Mouse (Mus musculus) thymus, adult 2 months (tissue): ENCODE results near the gene Rbm33. TPM values are rescaled to one million over a fixed set of nuclear protein-coding genes. Genes with fewer than 3 reads are reported as not detected.

Experiments used
- DNase-seq: peaks from one replicate; pipeline ENCODE4 v3.0.0; 2021
- H3K27ac ChIP-seq: fragments of 200-500 bp; 2 replicates; pipeline ENCODE4 v1.5.1; 2012; ENCODE audit warnings: low read length, control low read depth; ENCODE audit not compliant: control insufficient read depth, insufficient read depth
- H3K27me3 ChIP-seq: fragments of 200-500 bp; 2 replicates; pipeline ENCODE4 v1.6.1; 2012; ENCODE audit warnings: mild to moderate bottlenecking, low read length, moderate library complexity, mixed read lengths; ENCODE audit not compliant: control insufficient read depth, insufficient read depth
- H3K36me3 ChIP-seq: fragments of 200-500 bp; 2 replicates; pipeline ENCODE4 v1.6.1; 2012; ENCODE audit warnings: mild to moderate bottlenecking, low read length, moderate library complexity; ENCODE audit not compliant: control insufficient read depth, insufficient read depth
- H3K4me1 ChIP-seq: fragments of 200-500 bp; replicated peaks from 2 replicates; pipeline ENCODE4 v1.6.1; 2012; ENCODE audit warnings: low read length; ENCODE audit not compliant: control insufficient read depth, insufficient read depth
- H3K4me3 ChIP-seq: fragments of 200-500 bp; 2 replicates; pipeline ENCODE4 v1.5.1; 2012; ENCODE audit warnings: mild to moderate bottlenecking, low read length, control low read depth, moderate library complexity; ENCODE audit not compliant: control insufficient read depth, insufficient read depth
- CTCF ChIP-seq: fragments of 200-500 bp; IDR thresholded peaks from 2 replicates; pipeline ENCODE4 v1.5.1; 2012; ENCODE audit warnings: mild to moderate bottlenecking, control low read depth, low read length, moderate library complexity, borderline replicate concordance; ENCODE audit not compliant: control insufficient read depth, poor library complexity, insufficient read depth; ENCODE audit errors: extremely low read depth
- POLR2A ChIP-seq: fragments of 200-500 bp; IDR thresholded peaks from 2 replicates; pipeline ENCODE4 v1.6.1; 2012; ENCODE audit warnings: mild to moderate bottlenecking, low read length, control low read depth, moderate library complexity; ENCODE audit not compliant: control insufficient read depth, poor library complexity, insufficient read depth; ENCODE audit errors: extremely low read depth
- WGBS: fragments of 180-500 bp; shearing (Covaris S2); methylation state at CpG from one replicate; pipeline ENCODE4 v1.1.7; 2018; 5-methylcytosine and 5-hydroxymethylcytosine counted together
- polyA plus RNA-seq: library from polyadenylated mRNA; depleted of rRNA; stranded (reverse); fragments of >200 nt; gene quantifications from 2 replicates; pipeline ENCODE4 v1.2.3, GENCODE M21; 2012

Gene Rbm33
- polyA plus RNA-seq, 1 experiment = 80.9 TPM

DNA sequence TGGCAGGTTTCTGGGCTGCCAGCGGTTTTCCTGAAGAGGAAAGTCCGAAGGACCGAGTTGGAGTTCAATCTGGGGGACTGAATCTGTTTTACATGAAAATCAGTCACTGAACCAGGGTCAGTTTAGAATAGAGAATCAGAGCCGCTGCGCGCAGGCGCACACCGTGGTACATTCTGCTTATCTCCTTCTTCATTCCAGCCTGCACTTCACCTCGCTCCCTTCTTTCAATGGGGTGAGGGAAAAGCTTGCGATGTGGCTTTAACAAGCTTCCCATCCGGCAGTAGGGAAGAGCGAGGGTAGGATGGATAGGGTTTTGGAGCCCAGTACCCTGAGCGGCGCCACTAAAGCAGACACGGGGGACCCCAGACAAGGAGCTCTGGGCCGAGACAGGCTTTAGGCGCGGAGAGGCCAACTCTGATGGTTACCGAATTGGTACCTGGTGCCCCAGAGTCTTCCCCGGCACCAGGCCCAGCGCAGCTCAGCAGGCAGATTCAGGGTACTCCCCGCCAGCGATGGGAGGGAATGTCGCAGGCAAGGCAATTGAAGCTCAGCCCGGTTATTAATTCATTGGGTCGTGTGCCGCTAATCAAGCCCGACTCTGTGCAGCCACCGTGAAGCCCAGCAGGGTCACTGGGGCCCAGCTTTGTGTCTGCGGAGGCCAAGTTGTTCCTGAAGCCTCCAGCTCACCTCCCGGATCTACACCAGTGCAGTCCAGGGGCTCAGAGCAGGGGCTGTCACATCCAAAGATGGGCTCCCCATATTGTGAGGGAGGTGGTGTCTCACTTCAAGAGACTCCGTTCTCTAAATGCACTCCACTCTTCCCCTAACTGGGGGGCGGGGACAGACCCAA is 146.0 kb downstream of the Rbm33 start:
- TF ChIP-seq POLR2A = no peak
- TF ChIP-seq CTCF = no peak
- H3K27ac ChIP-seq = no peak overlapping the region
- WGBS = 11% methylated on average over 33 of the region's 33 CpGs
- peaks cover 8% of the 10 kb centered on the region; the same call in 1 of the 2 replicates for H3K27me3 ChIP-seq
- no peak for DNase-seq
- no peaks in the 10 kb centered on the region for H3K36me3 ChIP-seq
- no peaks in the 10 kb centered on the region for H3K4me1 ChIP-seq
- H3K4me3 ChIP-seq = no peak overlapping the region

- Histone ChIP-seq H3K4me3 (no peak overlapping the region), H3K27ac (no peak overlapping the region), H3K4me1 (no peaks in the 10 kb centered on the region), H3K27me3 (peaks cover 4% of the 10 kb centered on the region; the same call in 1 of the 2 replicates), H3K36me3 (no peaks in the 10 kb centered on the region)
- DNase-seq = no peak
- 10% methylated on average over 10 of the region's 10 CpGs for WGBS
- TF ChIP-seq CTCF (no peak), POLR2A (no peak)
These were observed 146.7 kb downstream of the Rbm33 start for GRCm38 (mm10) chr5:28463656-28464055.

DNA sequence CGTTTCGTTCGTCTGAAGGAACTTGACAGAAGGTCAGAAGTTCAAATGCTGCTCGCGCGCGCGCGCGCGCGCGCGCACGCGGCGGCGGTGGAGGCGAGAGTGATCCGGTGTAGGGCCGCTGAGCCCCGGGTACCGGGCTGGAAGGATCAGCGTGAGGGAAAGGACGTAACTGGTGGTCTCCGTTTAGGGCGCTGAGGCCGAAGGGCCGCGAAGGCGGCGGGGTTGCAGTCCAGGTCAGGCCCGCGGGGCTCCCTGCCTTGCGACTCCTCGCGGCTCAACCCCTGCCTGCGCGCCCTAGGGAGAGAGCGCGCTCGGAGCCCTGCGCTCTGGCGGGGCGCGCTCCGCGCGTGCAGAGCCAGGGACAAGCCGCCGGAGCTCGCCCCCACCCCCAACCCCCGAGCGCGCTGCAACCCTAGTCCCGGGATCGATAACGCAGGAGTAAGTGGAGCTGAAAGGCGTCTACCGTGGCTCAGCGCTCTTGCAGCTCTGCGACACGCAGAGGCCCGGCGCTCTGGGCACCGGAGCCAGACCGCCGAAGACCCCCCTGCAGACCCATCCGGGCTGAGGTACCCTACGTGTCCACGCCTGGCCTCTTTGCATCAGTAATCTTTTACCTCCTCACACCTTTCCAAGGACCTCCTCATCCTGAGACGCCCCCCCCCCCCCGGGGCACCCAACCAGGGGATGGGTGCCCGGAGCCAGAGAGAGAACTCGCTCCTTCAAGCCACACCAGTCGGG is 147.6 kb downstream of the Rbm33 start:
- H3K36me3 ChIP-seq = no peaks in the 10 kb centered on the region
- 4% methylated on average over 76 of the region's 76 CpGs for WGBS
- no peaks in the 10 kb centered on the region for H3K4me1 ChIP-seq
- H3K4me3 ChIP-seq = no peak overlapping the region
- no peak overlapping the region for H3K27ac ChIP-seq
- DNase-seq = no peak
- TF ChIP-seq POLR2A (no peak), CTCF (no peak)
- H3K27me3 ChIP-seq = peaks cover 4% of the 10 kb centered on the region; the same call in 1 of the 2 replicates

- 9% methylated on average over 28 of the region's 29 CpGs for WGBS
- H3K27me3 ChIP-seq = peaks cover 4% of the 10 kb centered on the region; the same call in 1 of the 2 replicates
- H3K27ac ChIP-seq = no peak overlapping the region
- no peak for DNase-seq
- no peaks in the 10 kb centered on the region for H3K36me3 ChIP-seq
- TF ChIP-seq CTCF (no peak), POLR2A (no peak)
- no peaks in the 10 kb centered on the region for H3K4me1 ChIP-seq
- no peak overlapping the region for H3K4me3 ChIP-seq
These were observed 148.1 kb downstream of the Rbm33 start for GRCm38 (mm10) chr5:28465099-28465406.

DNA sequence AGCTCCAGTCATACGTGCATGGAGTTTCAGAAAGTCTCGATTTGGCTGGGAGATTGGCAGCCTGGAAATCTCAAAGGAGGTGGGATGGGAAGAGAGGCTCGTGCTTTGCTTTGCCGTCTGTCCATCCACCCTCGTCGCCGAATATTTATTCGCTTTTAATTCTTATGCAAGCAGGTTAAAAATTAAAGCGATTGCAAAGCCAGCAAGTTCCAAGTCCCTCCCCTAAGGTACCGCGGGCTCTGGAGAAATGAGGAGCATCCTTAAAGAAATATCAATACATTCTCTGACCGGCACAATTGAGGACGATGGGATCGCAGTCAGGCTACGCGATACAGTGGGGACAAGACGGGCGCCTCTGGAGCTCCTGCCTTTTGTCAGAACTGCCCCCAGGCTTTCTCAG is 148.6 kb downstream of the Rbm33 start:
- no peak overlapping the region for H3K4me3 ChIP-seq

GRCm38 (mm10) chr5:28466351-28466750 is 149.4 kb downstream of the Rbm33 start:
- Histone ChIP-seq H3K4me3 (no peak overlapping the region), H3K4me1 (no peaks in the 10 kb centered on the region), H3K36me3 (no peaks in the 10 kb centered on the region), H3K27me3 (peaks cover 4% of the 10 kb centered on the region; the same call in 1 of the 2 replicates), H3K27ac (no peak overlapping the region)
- WGBS = 2% methylated on average over 15 of the region's 15 CpGs
- TF ChIP-seq CTCF (no peak), POLR2A (no peak)
- DNase-seq = no peak

More for the DNA sequence above, 148.6 kb downstream of the Rbm33 start:
- Histone ChIP-seq H3K27me3 (peaks cover 4% of the 10 kb centered on the region; the same call in 1 of the 2 replicates), H3K36me3 (no peaks in the 10 kb centered on the region), H3K27ac (no peak overlapping the region), H3K4me1 (no peaks in the 10 kb centered on the region)
- DNase-seq = no peak
- TF ChIP-seq POLR2A = no peak
- no peak for TF ChIP-seq CTCF
- WGBS = 9% methylated on average over 18 of the region's 18 CpGs
